Mouse (Mus musculus) forebrain, embryonic 15.5 days (tissue): ENCODE measurements around the gene Dcbld2. TPM values are rescaled to one million over a fixed set of nuclear protein-coding genes. Genes with fewer than 3 reads are reported as not detected.

ENCODE experiments used
- ATAC-seq: fragments of 200-750 bp; cut with Nextera tagmentation; replicated peaks from 2 replicates; pipeline ENCODE4 v1.8.0; 2017; ENCODE audit warnings: mild to moderate bottlenecking, moderate TSS enrichment, moderate library complexity
- H3K27ac ChIP-seq: fragments of 300-500 bp; sonication (generic); replicated peaks from 2 replicates; pipeline ENCODE4 v1.5.1; 2015; ENCODE audit warnings: mild to moderate bottlenecking, inconsistent platforms
- H3K27me3 ChIP-seq: fragments of 300-500 bp; sonication (generic); 2 replicates; pipeline ENCODE4 v1.6.1; 2015; ENCODE audit warnings: inconsistent platforms
- H3K36me3 ChIP-seq: fragments of 300-500 bp; sonication (generic); 2 replicates; pipeline ENCODE4 v1.6.1; 2015; ENCODE audit warnings: mild to moderate bottlenecking, inconsistent platforms
- H3K4me1 ChIP-seq: fragments of 300-500 bp; sonication (generic); 2 replicates; pipeline ENCODE4 v1.6.1; 2015; ENCODE audit warnings: inconsistent platforms
- H3K4me2 ChIP-seq: fragments of 300-500 bp; sonication (generic); replicated peaks from 2 replicates; pipeline ENCODE4 v1.6.1; 2015; ENCODE audit warnings: mild to moderate bottlenecking, inconsistent platforms
- H3K4me3 ChIP-seq: fragments of 300-500 bp; sonication (generic); 2 replicates; pipeline ENCODE4 v1.5.1; 2015; ENCODE audit warnings: mild to moderate bottlenecking, inconsistent platforms
- H3K9ac ChIP-seq: fragments of 300-500 bp; sonication (generic); replicated peaks from 2 replicates; pipeline ENCODE4 v1.6.1; 2015; ENCODE audit warnings: mild to moderate bottlenecking, inconsistent platforms
- H3K9me3 ChIP-seq: fragments of 300-500 bp; sonication (generic); 2 replicates; pipeline ENCODE4 v1.6.1; 2016; ENCODE audit warnings: inconsistent platforms
- WGBS: fragments of 180-500 bp; shearing (Covaris S2); methylation state at CpG from one replicate; pipeline ENCODE4 v1.1.7; 2015; ENCODE audit warnings: mixed read lengths; 5-methylcytosine and 5-hydroxymethylcytosine counted together
- polyA plus RNA-seq: library from polyadenylated mRNA; unstranded; fragments of >200 nt; fragmentation: Nextera tagmentation; extraction: Ambion mirVana; gene quantifications from 2 replicates; pipeline ENCODE4 v1.2.1, GENCODE M21; 2015

Dcbld2 gene
- polyA plus RNA-seq, 1 experiment from 2014 or later: 5.0 TPM

DNA sequence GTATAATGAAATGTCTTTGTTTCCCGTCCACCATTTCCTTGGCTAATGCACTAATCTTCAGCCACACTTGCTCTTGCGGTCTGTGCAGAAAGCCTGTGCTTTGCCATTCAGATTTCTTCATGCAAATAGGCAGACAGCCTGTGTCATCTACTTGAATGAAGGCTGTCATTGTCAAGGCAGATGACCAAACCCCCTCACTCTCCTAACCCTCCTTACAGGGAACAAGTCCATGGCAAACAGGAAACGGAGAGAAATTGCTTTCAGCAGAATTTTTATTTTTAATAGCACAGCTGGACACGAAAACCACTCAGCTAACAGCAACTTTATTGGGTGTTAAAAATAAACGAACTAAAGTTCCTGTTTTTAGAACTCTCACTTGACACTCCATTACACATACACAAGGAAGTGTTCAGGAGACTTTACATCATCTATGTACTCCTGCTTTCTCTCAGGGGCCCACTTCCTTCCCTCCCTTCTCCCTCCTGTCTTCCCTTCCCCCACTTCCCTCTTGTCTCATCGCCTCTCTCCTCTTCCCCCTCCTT lies 93.6 kb downstream of the Dcbld2 start:
- ATAC-seq: no peak
- H3K27ac ChIP-seq: no peak overlapping the region
- H3K4me2 ChIP-seq: no peak overlapping the region
- no peaks in the 10 kb centered on the region for H3K27me3 ChIP-seq
- H3K36me3 ChIP-seq: no peaks in the 10 kb centered on the region
- no peaks in the 10 kb centered on the region for H3K4me1 ChIP-seq
- 26% methylated on average over 6 of the region's 6 CpGs for WGBS
- no peaks in the 10 kb centered on the region for H3K9me3 ChIP-seq
- H3K9ac ChIP-seq: no peak overlapping the region
- no peak overlapping the region for H3K4me3 ChIP-seq

DNA sequence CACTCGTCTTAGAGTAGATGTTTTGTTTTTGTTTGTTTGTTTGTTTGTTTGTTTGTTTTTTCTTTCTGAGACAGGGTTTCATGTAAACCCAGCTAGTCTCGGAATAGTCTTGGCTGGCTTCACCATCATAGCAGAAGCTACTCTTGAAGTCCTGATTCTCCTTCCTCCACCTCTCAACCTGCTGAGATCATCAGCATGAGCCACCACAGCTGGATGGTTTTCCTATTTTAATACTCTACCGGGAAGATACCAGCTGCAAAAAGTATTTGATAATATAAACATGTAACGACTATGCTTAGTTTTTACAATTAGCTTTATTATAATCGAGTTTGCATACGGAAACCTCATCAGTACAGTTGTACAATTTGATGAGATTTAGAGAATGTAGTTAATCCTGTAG lies 94.3 kb downstream of the Dcbld2 start:
- Histone ChIP-seq H3K4me3 (no peak overlapping the region), H3K27ac (no peak overlapping the region), H3K4me1 (no peaks in the 10 kb centered on the region; the same call in 1 of the 2 replicates), H3K4me2 (no peak overlapping the region), H3K9ac (no peak overlapping the region), H3K27me3 (no peaks in the 10 kb centered on the region), H3K9me3 (no peaks in the 10 kb centered on the region), H3K36me3 (no peaks in the 10 kb centered on the region)
- 76% methylated on average over 6 of the region's 6 CpGs for WGBS
- no peak for ATAC-seq

DNA sequence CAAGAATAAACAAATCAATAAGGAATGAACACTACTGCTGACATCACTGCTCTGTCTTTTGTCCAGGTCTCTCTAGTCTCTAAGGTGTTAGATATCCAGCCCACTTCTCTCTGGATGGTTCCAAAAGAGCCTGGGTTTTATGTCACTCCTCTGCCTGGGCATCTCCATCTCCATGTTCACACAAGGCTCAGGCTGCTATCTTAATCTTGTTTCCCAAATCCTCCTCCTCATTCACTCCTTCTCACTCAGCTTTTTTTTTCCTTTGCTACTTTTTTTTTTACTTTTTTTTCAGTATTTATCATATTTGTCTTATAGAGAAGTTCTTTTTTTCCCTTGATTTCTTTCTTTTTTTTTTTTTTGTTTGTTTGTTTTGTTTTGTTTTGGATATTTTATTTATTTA lies 96.7 kb downstream of the Dcbld2 start:
- ATAC-seq: no peak
- H3K4me2 ChIP-seq: no peak overlapping the region
- H3K27me3 ChIP-seq: no peaks in the 10 kb centered on the region
- H3K9me3 ChIP-seq: no peaks in the 10 kb centered on the region
- H3K4me3 ChIP-seq: no peak overlapping the region
- no peaks in the 10 kb centered on the region for H3K36me3 ChIP-seq
- no peaks in the 10 kb centered on the region; the same call in 1 of the 2 replicates for H3K4me1 ChIP-seq
- H3K9ac ChIP-seq: no peak overlapping the region
- H3K27ac ChIP-seq: no peak overlapping the region

DNA sequence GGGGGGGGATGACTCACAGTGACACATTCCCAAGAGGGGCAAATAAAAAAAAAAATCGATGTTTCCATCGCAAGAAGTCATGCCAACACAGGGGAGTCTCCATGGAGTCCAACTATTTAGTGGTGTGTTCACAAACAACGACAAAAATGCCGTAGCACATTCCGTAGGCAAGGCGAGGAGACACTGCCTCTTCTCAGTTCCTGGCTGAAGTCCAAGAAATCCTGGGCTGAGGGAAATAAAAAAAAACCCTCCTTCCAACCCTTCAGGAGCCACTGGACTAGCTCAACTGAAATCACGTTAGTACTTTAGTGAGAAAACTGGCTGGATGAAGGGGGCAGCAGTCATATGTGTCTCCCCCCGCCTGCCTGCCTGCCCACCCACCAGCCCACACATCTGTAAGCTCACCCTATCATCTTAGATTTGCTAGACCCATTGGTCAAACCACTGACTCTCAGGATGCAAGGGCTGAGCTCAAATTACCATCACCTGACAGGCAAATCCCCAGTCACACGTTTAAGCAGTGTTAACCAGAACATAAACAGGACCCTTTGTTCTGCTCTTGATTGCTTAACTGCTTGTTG lies 104.0 kb downstream of the Dcbld2 start:
- WGBS: 24% methylated on average over 9 of the region's 9 CpGs
- H3K27me3 ChIP-seq: no peaks in the 10 kb centered on the region
- ATAC-seq: no peak; the same call in 1 of the 2 replicates
- H3K4me3 ChIP-seq: no peak overlapping the region
- no peak overlapping the region for H3K4me2 ChIP-seq
- no peak overlapping the region for H3K27ac ChIP-seq
- H3K36me3 ChIP-seq: no peaks in the 10 kb centered on the region
- H3K9ac ChIP-seq: no peak overlapping the region
- H3K9me3 ChIP-seq: no peaks in the 10 kb centered on the region
- peaks cover 6% of the 10 kb centered on the region for H3K4me1 ChIP-seq

DNA sequence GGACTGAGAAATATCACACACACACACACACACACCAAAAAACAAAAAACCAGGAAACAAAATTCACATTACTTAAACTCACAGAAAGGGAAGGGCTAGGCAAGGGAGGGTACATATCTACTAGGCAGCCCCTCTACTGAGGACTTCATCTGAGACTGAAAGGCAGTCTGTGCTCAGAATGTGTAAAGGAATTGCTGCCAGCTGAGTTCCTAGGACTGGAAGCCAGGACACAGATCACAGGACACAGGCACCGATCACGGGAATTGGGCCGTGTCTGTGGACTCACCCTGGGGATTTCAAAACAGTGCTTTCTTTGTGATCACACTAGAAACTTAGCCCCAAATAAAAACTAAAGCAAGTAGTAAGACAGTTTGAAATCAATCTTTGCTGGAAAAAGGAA lies 104.6 kb downstream of the Dcbld2 start:
- Histone ChIP-seq H3K9ac (no peak overlapping the region), H3K27ac (no peak overlapping the region), H3K4me1 (peaks cover 6% of the 10 kb centered on the region), H3K4me3 (no peak overlapping the region), H3K9me3 (no peaks in the 10 kb centered on the region), H3K36me3 (no peaks in the 10 kb centered on the region), H3K27me3 (no peaks in the 10 kb centered on the region), H3K4me2 (no peak overlapping the region)
- ATAC-seq: peak; percentile 66; the same call in 1 of the 2 replicates
- WGBS: 28% methylated on average over 3 of the region's 3 CpGs

DNA sequence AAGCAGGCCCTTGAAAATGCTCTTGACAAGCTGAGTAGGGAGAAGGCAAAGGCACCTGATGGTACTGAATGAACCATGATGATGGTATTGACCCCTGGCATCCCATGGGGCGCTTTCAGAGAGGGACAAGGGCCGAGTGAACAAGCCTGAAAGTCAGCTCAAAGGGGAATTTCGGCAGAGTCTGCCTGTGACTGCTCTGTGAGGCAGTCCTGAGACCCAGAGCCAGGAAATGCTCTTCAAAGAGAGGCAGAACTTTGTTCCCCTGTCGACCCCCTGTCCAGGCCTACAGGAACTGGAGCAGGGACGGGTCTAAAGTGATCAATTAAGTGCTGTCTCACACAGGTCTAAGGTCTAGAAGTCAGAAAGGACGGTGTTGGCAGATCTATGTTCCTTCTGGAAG lies 105.5 kb downstream of the Dcbld2 start:
- Histone ChIP-seq H3K27ac (0 out of 2 replicates have a peak overlapping the region, but pooled peaks have one; percentile 8), H3K4me3 (no peak overlapping the region), H3K4me2 (no peak overlapping the region), H3K27me3 (no peaks in the 10 kb centered on the region), H3K9me3 (no peaks in the 10 kb centered on the region), H3K9ac (no peak overlapping the region), H3K36me3 (no peaks in the 10 kb centered on the region), H3K4me1 (peaks cover 6% of the 10 kb centered on the region)
- no peak for ATAC-seq
- WGBS: 48% methylated on average over 6 of the region's 6 CpGs

DNA sequence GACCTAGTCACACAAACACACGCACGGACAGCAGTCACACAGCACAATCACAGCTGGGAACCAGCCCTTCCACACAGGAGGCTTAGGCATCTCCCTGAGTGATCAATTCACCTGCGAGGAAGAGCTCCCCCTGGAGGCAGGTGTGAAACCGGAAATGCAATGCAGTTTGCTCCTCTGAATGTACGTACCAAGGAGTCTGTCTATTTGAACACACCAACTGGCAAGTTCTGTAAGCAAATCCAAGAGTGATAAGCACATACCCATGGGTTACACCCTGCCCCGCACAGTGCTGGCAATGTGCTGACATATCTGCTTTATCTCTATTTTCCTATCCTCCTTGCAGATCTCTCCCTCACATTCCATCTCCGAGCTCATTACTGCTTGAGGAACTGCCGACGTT lies 106.3 kb downstream of the Dcbld2 start:
- no peaks in the 10 kb centered on the region for H3K9me3 ChIP-seq
- ATAC-seq: no peak
- no peaks in the 10 kb centered on the region for H3K27me3 ChIP-seq
- 93% methylated on average over 9 of the region's 9 CpGs for WGBS
- no peak overlapping the region for H3K27ac ChIP-seq
- H3K36me3 ChIP-seq: no peaks in the 10 kb centered on the region
- peaks cover 6% of the 10 kb centered on the region for H3K4me1 ChIP-seq
- no peak overlapping the region for H3K4me3 ChIP-seq
- no peak overlapping the region for H3K4me2 ChIP-seq
- no peak overlapping the region for H3K9ac ChIP-seq

DNA sequence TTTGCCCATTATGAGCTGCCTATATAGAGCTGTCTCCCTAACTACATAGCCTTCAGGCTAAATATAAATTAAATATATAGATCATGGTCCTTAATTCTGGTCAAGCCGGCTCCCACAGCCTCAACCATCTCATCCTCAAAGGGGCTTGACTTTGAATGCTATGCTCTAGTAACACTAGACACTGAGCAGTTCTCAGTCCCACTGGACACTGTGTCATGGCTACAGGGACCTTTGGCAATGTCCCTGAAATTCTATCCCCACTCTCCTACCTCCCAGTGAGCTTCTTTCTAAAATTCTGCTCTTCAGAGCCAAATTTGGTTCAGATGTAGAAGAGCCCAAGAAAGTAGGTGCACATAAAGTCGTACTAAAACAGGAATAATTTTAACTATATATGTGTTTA lies 107.9 kb downstream of the Dcbld2 start:
- Histone ChIP-seq H3K4me2 (no peak overlapping the region), H3K36me3 (no peaks in the 10 kb centered on the region), H3K27ac (no peak overlapping the region), H3K9ac (no peak overlapping the region), H3K27me3 (no peaks in the 10 kb centered on the region), H3K4me1 (peaks cover 6% of the 10 kb centered on the region), H3K9me3 (no peaks in the 10 kb centered on the region), H3K4me3 (no peak overlapping the region)
- WGBS: 96% methylated on average over 2 of the region's 2 CpGs
- no peak for ATAC-seq

DNA sequence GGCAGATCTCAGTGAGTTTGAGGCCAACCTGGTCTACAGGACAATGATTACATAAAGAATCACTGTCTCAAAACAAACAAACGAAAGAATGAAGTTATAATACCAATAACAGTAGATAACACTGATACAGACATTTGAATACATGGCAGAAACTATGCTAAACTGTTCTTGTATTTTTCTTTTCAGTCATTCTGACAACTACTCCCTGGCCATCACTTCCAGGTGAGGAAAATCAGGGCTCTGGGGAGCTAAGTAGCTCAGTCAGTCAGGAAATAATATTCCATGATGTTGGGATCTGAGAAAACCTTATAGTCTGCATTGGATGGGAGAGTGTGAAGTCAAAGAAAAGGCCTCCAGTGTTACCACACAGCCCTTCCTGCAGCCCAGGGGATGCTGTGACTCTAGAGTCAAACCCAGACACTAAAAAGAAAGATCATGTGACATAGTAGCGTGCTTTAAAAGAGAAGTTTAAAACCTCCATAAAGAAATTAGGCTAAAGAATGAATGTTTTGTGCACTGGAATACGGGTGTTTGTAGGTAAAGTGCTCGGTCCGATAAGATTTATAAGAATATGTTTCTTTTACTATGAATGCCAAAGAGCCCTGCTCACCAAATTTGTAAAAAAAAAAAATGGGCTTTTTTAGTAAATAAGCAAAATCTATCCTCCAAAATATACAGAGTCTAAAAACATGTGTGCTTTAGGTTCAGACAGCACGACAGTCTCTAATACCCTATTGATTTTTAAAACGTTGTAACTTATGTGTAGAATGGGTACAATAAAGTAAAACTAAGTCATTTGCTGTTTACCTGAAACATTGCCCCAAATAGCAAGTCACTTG lies 108.9 kb downstream of the Dcbld2 start:
- H3K9me3 ChIP-seq: no peaks in the 10 kb centered on the region
- no peak overlapping the region for H3K4me2 ChIP-seq
- ATAC-seq: no peak

More for the DNA sequence above, 108.9 kb downstream of the Dcbld2 start:
- 90% methylated on average over 7 of the region's 7 CpGs for WGBS
- no peak overlapping the region for H3K4me3 ChIP-seq
- no peak overlapping the region for H3K9ac ChIP-seq
- no peak overlapping the region for H3K27ac ChIP-seq
- peaks cover 4% of the 10 kb centered on the region for H3K4me1 ChIP-seq
- no peaks in the 10 kb centered on the region for H3K36me3 ChIP-seq
- H3K27me3 ChIP-seq: 0 out of 2 replicates have a peak, but pooled peaks cover 3% of the 10 kb centered on the region

Other genes starting within 250 kb of the Dcbld2 start
- gene St3gal6, start 115.8 kb downstream of the Dcbld2 start, polyA plus RNA-seq: 4.3 and 6.8 TPM in 2 replicates
- not detected in 2 replicates for gene Gm813, start 208.5 kb downstream of the Dcbld2 start, polyA plus RNA-seq
- not detected in 2 replicates for gene E330017A01Rik, start 230.3 kb downstream of the Dcbld2 start, polyA plus RNA-seq